Mouse (Mus musculus): ENCODE measurements around the gene Parvg.

GRCm38 (mm10) chr15:84284059-84284458 is 39.8 kb upstream of the Parvg start:
- TF ChIP-seq CTCF (IDR thresholded peaks at IDR 0.05; ENCODE audit: low read depth, low read length) (peak; percentile 89), POLR2A (IDR thresholded peaks at IDR 0.05; ENCODE audit: borderline replicate concordance, low read depth, low read length) (no peak)

All from bone marrow macrophage, adult 2 months (primary cell).